Mouse (Mus musculus) lung, postnatal 14 days (tissue): ENCODE measurements around the gene Pygm.

Experiments
- DNase-seq: peaks from one replicate; pipeline ENCODE4 v3.0.0; 2021

Gene Pygm

DNA sequence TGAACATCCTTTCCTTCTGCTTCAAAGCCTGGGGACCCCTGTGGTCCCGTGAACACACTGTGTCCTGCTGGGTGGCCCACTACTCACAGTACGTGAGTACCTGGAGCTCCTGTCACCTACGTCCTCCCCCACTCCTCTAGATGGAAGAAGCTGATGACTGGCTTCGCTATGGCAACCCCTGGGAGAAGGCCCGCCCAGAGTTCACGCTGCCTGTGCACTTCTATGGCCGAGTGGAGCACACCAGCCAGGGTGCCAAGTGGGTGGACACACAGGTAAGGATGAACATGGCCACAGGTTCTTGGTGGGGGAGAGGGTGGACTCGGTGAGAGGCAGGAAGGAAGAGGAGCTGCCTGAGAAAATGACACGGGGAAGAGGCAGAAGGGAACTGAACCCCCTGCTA lies 2.0 kb downstream of the Pygm start:
- DNase-seq = no peak

DNA sequence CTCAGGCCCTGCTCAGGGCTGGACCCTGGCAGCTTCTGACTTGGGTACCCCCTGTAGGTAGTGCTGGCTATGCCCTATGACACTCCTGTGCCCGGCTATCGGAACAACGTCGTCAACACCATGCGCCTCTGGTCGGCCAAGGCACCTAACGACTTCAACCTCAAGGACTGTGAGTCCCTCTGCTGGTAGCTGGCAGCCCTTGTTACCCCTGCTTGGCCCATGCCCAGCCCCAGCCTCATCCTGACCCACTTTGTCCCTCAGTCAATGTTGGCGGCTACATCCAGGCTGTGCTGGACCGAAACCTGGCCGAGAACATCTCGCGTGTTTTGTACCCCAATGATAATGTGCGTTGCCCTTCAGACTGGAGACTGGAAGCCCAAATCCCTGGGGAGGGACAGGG lies 3.8 kb downstream of the Pygm start:
- DNase-seq = no peak

DNA sequence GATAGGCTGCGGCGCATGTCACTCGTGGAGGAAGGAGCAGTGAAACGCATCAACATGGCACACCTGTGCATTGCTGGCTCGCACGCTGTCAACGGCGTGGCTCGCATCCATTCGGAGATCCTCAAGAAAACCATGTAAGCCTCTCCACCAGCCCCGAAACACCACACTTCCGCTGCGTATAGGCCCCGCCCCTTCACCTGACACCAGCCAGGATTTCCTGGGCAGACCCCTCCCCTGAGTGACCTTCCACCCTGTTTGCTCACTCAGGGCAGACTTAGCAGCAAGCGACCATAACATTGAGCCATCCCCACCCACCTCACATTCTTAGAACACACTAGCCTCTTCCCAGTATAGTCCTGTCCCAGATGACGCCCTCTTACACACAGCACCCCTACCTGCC lies 5.6 kb downstream of the Pygm start:
- no peak for DNase-seq

DNA sequence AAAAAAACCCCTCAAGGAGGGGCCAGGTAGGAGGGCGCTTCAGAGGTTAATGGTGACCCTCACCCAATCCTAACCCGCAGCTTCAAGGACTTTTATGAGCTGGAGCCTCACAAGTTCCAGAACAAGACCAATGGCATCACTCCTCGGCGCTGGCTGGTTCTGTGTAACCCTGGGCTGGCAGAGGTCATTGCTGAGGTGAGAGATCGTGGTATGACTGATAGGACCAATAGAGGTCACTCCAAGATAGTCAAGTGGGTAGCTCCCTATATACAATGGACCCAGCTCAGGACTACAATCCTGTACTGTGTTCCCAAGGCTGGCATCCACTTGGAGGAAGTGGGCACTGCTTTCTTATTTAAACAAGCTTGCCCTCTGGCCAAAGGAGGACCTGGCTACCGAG lies 6.1 kb downstream of the Pygm start:
- DNase-seq = no peak

DNA sequence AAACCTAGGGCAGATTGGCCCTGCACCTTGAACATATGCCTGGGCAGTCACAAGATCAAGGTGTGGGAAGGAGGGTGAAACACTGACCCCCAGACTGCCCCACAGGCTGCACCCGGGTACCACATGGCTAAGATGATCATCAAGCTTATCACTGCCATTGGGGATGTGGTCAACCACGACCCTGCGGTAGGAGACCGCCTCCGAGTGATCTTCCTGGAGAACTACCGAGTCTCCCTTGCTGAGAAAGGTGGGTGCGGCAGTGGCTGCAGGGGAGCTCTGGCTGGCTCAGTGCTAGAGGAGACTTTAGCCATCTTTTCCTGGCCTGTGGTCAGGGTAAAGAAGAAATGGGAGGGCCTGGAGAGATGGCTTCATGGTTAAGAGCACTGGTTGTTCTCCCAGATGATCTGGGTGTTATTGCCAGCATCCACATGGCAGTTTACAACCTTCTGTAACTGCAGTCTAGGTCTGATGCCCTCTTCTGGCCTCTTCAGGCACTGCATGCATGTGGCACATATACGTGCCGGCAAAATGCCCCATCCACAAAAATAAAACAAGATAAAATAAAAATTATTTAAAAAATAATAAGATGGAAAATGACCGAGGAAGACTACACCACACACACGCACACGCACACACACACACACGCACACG lies 8.7 kb downstream of the Pygm start:
- no peak for DNase-seq

DNA sequence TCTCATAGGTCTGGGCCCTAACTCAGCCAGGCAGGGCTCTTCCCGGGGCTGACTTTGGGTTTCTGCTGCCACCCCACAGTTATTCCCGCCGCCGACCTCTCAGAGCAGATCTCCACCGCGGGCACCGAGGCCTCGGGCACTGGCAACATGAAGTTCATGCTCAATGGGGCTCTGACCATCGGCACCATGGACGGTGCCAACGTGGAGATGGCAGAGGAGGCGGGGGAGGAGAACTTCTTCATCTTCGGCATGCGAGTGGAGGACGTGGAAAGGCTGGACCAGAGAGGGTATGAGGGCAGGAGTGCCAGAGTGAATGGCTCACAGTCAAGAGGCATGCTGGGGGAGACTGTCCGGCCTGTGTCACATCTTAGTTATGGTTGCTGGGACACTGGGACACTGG lies 9.4 kb downstream of the Pygm start:
- DNase-seq = no peak

DNA sequence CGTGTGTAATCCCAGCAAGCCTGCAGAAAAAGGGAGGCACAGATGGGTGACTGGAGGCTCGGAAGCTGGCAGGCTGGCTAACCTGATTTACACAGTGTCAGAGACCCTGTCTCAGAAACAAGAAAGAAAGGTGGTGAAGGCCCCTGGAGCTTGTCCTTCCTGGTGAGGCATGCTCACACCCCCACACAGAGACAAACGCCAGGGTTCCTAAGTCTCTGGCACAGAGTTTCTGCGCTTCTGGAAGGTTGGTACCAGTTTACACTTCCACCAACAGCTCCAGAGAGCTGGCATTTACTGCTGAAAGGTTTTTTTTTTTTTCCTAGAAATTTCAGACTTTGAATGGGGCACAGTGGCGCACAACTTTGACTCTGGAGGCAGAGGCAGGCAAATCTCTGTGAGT lies 12.0 kb downstream of the Pygm start:
- no peak for DNase-seq

DNA sequence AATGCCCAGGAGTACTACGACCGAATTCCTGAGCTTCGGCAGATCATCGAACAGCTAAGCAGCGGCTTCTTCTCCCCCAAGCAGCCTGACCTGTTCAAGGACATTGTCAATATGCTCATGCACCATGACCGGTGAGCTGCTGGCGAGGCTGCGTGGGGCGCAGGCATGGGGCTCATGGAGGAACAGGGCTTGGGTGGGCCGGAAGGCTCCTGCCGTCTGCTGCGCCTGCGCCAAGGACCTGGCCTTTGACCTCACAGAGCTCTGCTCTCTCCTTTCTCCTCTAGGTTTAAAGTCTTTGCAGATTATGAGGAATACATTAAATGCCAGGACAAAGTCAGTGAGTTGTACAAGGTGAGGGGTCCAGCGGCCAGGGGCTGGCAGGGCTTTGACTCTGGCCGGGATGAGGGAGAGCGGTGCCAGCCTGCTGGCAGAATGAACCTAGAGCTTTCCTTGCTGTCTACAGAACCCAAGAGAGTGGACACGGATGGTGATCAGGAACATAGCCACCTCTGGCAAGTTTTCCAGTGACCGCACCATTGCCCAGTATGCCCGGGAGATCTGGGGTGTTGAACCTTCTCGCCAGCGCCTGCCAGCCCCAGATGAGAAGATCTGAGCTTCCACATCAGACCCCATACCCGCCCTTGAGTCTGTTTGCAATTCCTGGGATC lies 13.5 kb downstream of the Pygm start:
- DNase-seq = no peak

DNA sequence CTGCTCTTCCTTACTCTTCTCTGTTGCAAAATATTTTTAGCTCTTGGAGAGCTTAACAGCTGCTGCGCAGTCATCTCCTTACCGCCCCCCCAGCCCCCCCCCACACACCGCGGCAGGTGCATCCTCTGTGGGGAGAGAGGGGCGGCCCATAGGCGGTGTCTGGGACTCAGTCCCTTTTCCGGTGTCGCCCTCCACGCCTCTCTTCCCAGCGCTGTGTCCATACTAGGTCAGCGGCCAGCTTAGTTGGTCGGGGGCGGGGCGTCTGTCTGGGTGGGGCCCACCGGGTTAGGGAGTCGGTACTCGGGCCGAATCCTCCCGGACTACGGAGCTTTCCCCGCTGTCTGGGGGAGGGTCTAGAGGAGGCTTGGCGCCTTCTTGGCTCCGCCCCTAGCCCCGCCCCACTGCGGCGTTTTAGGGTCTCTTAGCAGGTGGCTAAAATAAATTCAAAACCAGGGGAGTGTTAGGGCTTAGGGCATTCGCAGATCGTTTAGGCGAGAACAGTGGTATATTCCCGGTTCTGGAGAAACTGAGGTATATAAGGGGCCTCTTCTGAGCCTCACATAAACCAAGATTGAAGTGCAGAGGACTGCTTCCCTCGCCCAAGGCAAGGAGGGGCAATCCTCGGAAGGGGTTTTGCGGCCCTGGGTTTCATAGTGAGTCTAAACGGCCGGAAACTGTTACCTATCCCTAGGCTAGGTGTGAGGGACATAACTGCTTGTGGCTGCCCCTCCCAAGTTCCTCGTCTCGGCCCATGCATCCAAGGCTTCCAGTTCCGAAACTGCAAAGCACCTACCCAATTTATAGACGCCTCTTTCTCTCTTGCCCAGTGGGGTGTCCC lies 14.5 kb downstream of the Pygm start:
- DNase-seq = peak; percentile 82

DNA sequence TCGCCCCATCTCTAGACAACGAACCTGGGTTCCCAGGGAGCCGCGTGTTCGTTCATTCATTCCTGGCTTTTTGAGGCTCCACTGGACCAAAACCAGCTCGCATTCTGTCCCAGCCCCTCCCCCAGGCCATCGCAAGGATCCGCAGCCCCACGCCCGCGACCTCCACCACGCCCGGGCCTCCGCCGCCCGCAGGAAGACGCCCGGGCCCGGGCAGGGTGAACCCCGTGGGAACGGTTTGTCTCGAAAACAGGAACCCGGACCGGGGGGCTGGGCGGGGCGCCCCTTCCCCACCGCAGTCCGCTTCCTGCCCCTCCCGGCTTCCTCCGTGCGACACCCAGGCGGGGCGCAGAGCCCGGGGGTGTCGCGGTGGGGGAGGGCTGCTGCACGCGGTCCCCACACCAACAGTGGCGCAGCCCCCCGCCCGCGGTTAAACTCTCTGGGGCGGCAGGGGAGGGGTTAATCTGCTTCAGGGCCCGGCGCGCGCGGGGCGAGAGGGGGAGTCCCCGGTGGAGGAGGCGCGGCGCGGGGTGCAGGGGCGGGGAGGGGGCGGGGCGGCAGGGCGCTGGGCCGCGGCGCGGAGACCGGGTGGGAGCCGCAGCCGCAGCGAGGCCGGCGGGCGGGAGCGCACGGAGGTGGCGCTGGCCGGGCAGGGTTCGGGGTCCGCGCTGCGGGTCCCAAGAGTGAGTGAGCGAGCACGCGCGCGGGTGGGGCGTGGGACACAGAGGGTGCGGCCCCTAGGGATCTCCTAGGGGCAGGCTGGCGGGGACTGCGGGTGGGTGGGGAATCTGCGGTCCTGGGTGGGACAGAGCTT lies 15.3 kb downstream of the Pygm start, which contains the start of gene Rasgrp2:
Rasgrp2 (plus strand) TSS at position 56 of the 811 bp plus-strand sequence.
- DNase-seq = peak; percentile 78

DNA sequence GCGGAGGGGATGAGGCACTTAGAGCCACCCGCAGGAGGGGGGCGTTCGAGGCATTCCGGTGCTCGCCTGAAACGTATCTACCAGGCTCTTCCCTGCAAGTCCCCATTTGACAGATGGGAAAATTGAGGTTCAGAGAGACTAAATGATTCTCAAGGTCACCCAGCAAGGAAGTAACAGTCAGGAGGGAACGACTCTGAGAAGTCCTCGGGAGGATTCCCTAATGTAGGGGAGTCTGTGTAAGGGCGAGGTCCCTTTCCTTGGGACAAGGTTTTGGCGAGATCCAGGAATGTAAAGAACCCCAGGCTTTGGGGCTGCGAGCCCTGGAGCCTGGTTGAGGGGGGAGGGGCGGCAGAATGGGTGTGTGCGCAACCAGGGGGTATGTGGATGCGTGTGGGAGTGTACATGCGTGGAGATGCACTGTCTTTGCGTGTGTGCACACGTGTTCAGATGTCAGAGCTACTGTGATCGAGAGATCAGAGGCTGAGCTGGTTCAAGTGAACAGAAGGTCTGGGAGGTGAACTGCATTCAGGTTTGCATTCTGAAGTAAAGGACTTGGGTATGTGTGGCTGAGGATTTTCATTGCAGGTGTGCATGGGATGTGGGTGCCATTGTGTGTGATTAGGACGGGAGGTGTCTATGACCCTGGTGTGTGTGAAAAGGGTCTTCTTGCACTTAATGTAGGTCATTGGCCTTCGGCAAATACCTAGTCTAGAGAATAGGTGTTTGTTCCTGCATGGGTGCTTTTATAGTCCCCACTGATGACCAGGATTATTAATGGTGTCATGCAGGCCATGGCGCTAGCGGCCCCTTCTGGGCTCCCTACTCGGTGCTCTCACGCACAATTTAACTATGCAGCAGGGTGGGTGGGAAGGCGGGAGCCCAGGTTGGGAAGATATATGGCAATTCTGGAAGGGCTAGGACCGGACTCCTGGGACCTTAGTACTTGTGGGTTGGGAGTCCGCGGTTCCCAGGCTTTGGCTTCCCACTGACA lies 16.2 kb downstream of the Pygm start:
- DNase-seq = peak; percentile 23

DNA sequence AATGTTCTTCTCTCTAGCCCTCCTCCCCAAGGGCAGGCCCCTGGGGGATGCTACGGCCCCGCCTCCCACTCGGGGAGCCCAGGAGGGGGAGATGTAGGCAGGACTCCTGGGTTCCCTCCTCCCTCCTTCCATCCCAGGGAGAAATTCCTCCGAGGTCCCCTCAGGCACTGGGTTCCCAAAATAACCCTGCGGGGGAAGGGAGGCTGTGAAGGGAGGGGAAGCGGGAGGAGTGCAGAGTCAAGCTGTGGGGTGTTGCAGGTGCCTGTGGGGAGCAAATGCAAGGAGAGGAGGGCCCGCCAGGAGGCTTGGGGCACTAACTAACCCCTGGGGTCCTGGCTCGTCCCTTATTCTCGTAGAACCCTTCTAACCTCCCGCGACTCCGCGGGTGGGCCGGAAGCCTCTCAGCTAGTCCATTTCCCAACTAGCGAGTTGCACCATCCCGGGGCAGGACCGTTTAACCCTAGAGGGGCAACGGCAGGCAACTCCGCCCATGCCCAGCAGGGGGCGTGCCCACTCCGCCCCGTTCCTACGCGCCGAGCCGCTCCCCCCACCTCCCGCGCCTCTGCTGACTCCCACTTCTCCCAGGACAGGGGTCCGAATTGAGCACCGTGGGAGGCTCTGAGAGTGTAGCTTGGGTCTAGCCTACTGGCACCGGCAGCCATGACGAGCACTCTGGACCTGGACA lies 17.1 kb downstream of the Pygm start:
- DNase-seq = peak; percentile 93

DNA sequence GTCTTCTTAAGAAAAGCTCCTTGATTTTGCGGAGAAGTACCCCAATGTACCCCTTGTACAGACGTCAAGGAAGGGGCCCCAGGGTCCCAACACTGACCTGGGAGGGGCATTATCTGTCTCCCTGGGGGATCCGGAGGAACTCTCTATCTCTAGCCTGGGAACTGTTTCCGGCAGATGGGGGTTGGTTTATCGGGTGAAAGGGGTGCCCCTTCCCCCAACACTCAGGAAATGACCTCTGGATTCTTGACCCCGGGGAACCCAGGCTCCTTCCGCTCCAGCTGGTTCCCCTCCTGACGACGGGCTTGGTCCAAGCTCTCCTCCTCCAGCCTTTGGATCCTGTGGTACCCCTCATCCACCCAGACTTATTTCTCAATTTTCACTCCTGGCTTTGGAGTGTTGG lies 17.8 kb downstream of the Pygm start:
- DNase-seq = peak; percentile 50

DNA sequence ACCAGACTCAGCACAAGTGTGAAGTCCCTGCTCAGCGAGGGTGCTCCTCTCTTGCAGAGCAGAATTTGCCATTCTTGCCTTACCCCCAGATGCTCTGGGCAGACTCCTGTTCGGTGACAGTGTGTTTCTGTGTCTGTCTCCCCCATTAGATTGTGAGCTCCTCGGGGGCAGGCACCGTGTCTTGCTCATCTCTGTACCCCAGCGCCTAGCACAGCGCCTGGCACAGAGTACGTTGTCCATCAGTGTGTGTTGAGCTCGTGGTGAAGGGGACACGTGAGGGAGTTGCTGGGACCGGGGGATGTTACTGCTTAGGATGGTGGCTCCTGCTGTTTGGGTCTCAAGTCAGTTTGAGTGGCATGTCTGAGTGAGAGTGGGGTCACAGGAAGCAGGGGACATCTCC lies 19.7 kb downstream of the Pygm start:
- no peak for DNase-seq

DNA sequence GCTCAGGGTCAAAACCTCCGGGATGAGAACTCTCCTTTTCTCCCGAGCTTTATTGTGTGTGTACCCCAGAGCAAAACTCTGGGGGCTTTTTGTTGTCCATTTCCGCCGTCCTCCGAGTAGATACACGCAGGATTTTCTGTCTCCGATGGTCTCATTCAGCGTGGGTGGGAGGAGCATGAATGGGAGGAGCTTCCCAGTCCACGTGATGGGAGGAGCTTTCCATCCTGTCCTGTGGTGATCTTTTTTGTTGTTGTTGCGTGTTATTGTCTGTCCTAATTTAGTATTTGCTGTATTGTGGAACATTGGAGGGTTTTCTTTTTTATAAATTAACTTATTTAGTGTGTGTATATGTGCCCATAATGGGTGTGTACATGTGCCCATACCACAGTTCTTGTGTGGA lies 21.2 kb downstream of the Pygm start:
- DNase-seq = no peak

DNA sequence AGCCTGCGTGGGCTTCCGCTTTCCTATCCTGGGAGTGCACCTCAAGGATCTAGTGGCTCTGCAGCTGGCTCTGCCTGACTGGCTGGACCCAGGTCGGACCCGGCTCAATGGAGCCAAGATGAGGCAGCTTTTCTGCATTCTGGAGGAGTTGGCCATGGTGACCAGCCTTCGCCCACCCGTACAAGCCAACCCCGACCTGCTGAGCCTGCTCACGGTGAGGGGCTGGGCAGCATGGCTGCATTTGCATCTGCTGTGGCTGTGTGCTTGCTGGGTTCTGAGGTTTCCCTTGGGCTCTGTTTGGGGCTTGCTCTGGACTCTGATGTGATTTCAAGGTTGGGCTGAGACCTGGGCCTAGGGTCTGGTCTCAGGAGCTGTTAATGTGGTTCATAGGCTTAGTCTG lies 22.9 kb downstream of the Pygm start:
- no peak for DNase-seq

DNA sequence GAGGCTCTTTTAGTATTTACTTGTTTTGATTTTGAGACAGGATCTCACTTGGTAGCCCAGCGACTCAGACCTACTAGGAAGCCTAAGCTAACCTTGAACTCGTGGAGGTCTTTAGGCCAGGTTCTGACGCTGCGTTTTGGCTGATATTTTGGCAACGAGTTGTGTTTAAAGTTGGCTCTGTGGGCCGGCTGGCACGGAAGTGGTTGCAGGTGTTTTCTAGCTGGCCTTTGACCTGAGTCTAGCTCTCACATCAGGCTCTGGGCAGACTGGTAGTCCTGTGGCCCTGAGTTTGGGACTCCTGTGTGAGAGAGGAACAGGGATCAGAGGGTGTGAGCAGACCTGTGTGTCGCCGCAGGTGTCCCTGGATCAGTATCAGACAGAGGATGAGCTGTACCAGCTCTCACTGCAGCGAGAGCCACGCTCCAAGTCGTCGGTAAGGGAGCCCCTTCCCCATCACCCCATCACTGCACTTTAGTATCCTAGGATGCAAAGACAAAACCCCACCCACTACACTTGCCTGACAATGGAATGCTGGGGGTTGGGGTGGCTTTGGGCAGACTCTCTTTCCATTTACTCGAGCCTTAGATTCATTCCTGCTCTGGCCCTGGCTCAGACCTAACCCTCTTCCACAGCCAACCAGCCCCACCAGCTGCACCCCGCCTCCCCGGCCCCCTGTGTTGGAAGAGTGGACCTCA lies 23.8 kb downstream of the Pygm start:
- no peak for DNase-seq

DNA sequence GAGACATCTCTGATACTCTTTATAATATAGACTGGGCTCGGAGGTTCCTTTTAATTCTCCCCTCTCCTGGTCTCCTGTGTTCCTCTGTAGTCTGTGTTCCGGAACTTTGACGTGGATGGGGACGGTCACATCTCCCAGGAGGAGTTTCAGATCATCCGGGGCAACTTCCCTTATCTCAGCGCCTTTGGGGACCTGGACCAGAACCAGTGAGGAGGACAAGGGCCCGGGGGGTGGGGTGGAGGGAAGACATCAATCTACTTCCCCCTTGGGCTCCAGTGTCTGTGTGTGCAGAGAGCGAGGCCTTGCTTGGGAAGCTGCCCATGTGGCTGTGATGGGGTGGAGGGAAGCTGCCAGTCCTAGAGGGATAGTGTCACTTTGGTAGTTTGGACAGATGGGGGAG lies 24.6 kb downstream of the Pygm start:
- DNase-seq = no peak

DNA sequence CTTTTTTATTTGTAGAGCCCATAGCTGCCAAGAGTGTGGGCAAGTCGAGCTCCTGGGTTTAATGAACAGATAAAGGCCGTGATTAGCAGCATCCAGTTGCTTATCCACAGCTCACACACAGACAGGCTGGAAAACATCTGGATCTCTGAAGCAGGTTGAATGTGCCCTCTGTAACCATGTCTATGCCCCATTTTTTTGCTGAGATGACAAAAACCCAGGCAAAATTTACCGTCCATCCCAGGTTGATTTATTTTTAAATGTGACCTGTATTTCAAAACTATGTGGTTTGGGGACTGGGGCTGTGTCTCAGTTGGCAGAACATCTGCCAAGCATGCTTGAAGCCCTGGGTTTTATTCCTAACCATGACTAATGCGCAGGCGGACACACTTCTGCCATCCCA lies 25.0 kb downstream of the Pygm start:
- no peak for DNase-seq

DNA sequence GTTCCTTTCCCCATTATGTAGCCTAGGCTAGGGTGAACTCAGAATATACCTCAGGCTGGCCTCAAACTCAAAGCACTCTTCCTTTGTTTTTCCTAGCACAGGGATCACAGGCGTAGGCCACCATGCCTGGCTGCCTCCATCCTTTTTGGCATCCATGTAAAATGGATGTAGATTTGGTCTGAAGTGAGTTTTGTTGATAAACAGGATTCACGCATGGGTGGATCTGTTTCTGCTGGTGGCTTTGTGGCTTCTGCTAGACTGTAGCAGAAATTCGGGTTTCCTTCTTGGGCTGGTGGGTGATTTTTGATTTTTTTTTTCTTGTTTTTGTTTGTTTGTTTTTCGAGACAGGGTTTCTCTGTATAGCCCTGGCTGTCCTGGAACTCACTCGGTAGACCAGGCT lies 25.7 kb downstream of the Pygm start:
- no peak for DNase-seq

DNA sequence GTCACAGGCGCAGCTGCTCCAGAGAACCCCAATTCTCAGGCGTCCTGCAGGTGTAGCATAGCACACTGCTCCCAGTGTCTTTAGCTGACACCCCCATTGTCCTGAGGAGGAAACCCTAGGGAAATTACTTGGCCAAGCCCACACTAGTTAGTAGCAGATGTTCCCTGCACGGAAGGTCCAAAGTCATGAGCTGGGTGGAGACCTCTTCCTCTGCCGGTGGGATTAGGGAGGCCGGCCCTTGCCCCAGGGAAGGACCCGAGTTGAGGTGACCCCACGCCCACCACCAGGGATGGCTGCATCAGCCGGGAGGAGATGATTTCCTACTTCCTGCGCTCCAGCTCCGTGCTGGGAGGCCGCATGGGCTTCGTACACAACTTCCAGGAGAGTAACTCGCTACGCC lies 28.6 kb downstream of the Pygm start:
- no peak for DNase-seq
